Mouse (Mus musculus) layer of hippocampus, adult 11-12 months (tissue): ENCODE results near the gene Lrrc74a.

Source experiments
- DNase-seq: peaks from one replicate; pipeline ENCODE4 v3.0.0; 2022; ENCODE audit warnings: low spot score

Gene Lrrc74a

DNA sequence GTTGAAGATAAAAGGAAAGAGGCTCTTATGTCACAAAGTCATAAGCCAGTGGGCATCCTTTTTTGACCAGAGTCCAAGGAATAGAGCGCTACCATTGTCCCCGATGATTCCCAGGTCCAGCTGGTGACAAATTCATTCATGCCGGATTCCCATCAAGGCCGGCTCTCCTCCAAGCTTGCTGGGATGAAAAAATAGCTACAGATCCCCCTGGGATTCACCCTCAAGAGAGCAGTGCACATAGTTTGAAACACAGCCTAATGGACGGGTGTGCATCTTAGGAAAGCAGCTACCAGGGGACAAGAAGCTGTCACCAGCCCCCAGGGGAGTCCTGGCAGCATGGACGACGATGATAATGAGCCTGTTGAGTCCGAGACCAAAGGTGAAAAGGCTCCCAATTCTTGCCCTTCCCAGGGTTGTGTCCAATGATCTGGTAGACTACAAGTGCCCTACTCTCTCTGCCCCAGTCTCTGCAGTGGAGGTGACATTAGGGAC is at the start of gene Lrrc74a:
TSS of gene Lrrc74a (plus strand) at position 51 of the 492 bp plus-strand sequence.
- DNase-seq: no peak

GRCm38 (mm10) chr12:86685275-86685674 is 48.9 kb upstream of the Lrrc74a start:
- DNase-seq: no peak

GRCm38 (mm10) chr12:86686551-86687330 is 47.4 kb upstream of the Lrrc74a start:
- DNase-seq: no peak

DNA sequence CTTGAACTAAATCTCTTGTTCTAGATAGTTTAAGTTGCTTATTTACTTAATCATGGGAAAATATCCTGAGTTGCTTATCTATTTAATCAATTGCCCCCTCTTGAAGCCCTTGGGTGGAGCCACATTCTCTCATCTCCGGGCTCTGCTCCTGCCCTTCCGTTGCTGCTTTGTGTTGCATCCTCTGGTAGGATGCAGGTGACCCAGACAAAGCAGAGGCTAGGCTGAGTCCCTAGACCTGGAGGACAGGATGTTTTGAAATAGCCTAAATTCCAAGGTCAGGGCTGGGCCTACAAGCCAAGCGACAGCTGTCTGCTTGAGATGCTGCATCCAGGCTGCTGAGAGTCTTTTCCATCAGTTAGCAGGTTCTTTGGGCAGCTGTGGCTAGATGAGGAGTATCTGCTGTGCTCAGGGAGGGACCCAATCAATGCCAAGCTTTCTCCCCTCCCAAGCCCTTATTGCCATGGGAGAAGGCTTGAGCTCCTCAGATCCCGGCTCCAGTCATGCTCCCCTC is 46.7 kb upstream of the Lrrc74a start:
- DNase-seq: no peak

DNA sequence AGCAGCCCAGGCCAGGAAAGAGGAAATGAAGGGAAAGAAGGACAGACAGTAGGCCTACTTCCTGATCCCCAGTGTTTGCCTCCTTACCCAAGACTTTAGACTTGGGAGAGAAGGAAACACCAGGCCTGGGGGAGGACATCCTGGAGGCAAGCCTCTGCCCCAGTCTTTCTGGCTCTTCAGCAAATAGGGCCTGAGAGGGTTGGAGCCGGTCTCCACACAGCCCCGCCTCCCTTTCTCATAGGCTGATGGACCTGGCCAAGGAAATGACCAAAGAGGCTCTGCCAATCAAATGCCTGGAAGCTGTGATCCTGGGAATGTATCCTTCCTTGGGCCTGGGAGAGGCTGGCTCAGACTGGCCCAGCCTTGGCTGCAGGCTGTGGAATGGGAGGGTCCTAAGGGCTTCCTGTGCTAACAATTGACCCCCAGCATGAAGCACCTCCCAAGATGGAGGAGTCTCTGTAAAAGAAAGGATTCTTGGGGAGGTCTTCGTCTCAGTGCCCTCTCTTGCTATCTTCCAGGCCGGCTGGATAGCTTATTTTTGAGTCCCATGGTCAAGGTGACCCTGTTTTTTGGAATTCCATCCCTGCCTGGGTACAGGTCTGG is 46.1 kb upstream of the Lrrc74a start:
- no peak for DNase-seq

DNA sequence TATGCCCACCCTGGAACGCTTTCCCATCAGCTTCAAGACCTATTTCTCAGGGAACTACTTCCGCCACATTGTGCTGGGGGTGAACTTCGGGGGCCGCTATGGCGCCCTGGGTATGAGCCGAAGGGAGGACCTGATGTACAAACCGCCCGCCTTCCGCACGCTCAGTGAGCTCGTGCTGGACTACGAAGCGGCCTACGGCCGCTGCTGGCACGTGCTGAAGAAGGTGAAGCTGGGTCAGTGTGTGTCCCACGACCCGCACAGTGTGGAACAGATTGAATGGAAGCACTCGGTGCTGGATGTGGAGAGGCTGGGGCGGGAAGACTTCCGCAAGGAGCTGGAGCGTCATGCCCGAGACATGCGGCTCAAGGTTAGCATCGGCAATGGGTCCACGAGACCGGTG is 45.3 kb upstream of the Lrrc74a start:
- no peak for DNase-seq

DNA sequence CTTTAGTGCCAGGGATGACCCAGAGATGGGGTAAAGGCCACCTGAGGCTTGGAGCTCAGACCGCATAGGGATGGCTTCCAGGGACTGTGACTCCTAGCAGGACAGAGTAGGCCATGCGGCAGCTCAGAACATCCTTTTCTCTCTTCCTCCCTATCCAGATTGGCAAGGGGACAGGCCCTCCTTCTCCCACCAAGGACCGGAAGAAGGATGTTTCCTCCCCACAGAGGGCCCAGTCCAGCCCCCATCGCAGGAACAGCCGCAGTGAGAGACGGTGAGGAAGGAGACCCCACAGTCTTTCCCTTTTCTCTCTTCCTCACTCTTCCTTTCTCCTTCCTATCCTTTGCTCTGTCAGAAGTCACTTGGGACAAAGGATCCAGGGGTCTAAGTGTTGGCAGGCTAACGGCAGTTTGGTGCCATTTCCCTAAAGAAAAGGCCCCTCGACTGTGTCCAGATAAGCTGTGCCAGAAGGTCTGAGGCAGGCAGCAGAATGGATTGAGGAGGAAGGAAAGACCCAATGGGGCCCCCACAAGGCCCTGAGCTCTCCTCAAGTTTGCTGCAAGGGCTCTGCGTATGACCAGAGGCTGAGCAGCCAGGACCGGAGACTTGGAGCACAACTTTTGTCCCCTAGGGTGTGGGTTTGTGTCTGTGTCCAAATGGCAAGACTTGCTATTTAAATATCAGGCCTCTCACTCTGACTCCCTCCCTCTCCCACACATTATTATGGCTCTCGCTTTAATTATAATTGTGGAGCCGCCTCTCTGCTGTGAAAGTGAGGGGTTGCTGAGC is 43.3 kb upstream of the Lrrc74a start:
- DNase-seq: no peak

- DNase-seq: no peak
Measured at GRCm38 (mm10) chr12:86692471-86693356, 41.5 kb upstream of the Lrrc74a start.

DNA sequence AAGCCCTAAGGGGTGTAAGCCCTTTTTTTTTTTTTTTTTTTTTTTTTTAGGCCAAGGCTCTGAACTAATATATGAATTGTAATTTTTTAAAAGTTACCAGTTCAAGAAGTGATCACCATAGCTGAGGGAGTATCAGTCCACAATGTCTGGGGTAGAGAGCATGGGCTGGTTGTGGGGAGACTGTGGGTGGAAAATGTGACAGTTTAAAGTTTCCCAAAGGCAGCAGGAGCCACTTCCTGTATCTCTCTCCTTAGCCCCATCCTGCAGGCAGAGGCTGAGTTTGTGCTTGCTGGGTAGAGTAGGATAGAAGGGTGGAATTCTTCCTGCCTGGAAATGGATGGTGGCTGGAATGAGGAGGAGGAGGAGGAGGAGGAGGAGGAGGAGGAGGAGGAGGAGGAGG is 40.8 kb upstream of the Lrrc74a start:
- no peak for DNase-seq

DNA sequence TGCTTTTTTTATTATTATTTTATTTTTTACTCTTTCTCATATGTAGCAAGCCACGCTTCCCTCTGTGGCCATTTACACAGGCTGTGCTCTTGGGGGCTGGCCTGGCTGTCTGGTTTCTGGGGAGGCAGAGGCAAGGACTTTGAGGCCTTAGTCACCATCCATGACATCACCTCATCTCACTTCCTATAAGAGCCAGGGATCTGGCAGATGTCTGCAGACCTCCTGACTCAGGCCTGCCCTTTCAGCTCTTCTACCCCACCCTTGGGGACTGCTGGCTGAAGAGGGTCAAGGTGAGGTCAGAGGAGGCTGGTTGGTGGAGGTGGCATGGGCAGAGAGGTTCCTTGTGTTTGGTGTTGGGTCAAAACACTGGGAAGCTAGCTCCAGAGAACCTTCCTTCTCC is 39.7 kb upstream of the Lrrc74a start:
- DNase-seq: no peak

- DNase-seq: no peak
Measured at GRCm38 (mm10) chr12:86697996-86698395, 36.2 kb upstream of the Lrrc74a start.

GRCm38 (mm10) chr12:86698537-86698936 is 35.6 kb upstream of the Lrrc74a start:
- no peak for DNase-seq

GRCm38 (mm10) chr12:86699965-86700926 is 33.9 kb upstream of the Lrrc74a start:
- DNase-seq: peak; percentile 91

GRCm38 (mm10) chr12:86700927-86701310 is 33.2 kb upstream of the Lrrc74a start:
- no peak for DNase-seq

- no peak for DNase-seq
Measured at GRCm38 (mm10) chr12:86701491-86701890, 32.7 kb upstream of the Lrrc74a start.

DNA sequence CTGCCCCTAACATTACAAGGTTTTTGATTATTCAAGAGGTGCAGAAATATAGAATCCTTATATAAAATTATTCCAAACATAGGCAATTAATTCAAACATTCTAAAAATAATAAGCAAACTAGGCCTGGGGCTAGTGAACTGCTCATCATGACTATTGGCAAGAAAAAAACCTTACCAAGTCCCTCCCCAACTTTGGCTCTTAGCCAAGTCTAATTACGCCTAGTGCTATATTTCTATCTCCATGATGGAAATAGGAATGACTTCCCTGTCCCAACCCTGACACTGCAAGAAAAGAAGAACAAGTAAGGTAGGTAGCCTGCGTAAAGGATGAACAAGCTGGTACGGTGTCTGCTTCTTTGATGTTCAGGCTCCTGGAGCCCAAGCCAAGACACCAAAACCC is 31.5 kb upstream of the Lrrc74a start:
- no peak for DNase-seq

- DNase-seq: no peak
Measured at GRCm38 (mm10) chr12:86705843-86706242, 28.3 kb upstream of the Lrrc74a start.

DNA sequence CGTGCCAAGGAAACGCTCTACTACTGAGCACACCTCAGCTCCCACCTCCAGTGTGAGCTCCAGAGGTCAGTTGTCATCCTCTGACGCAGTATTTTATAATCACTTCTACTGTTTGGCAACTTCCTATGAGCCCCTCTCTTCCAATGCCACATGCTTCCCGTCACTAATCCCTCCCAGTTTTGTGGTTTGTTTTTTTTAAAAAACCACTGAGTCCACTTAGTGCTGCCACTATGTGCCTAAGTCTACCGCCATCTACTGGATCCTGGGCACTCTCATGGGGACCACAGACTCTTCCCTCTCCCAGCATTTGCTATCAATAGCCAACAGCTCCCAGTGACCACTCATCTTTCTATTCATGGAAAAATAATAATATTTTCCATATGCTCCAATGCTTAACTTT is 20.1 kb upstream of the Lrrc74a start:
- DNase-seq: no peak

- DNase-seq: peak; percentile 80
Measured at GRCm38 (mm10) chr12:86715401-86715800, 18.8 kb upstream of the Lrrc74a start.

DNA sequence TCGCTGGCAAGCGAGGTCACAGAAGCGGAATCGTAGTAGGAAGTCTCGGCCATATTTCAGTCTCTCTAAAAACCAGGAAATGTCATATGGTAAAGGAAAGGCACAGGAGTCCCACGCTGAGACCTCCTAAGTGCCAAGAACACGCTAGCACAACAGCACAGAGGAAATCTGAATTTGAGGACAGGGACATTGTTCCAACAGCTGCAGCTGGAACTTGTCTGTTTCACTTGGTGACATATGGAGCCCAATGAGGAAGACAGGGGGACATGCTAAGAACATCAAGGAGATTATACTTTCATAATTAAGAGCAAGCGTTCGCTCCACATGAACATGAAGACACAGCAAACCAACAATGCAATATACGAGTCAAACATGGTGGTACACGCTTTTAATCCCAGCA is 17.2 kb upstream of the Lrrc74a start:
- DNase-seq: no peak
